Mouse (Mus musculus) kidney, embryonic 16.5 days (tissue): ENCODE measurements at regions not wholly inside any gene's neighbourhood (a gene's known extent, or its start where the extent isn't known, plus 50 kb on each side); places are given as distances from the start of the nearest gene placed in this dataset.
"Not testable (repeated sequence)": the region's sequence is repeated elsewhere in the genome, so short reads cannot be mapped to it uniquely, and the experiment has no call there.

Source experiments
- ATAC-seq: fragments of 200-750 bp; cut with Nextera tagmentation; 2 replicates; pipeline ENCODE4 v1.8.0; 2017; ENCODE audit warnings: moderate TSS enrichment; ENCODE audit not compliant: low FRiP score, low TSS enrichment
- H3K27ac ChIP-seq: fragments of 300-500 bp; sonication (generic); 2 replicates; pipeline ENCODE4 v1.5.1; 2014; ENCODE audit warnings: low read length
- H3K27me3 ChIP-seq: fragments of 300-500 bp; sonication (generic); 2 replicates; pipeline ENCODE4 v1.6.1; 2014; ENCODE audit warnings: low read length, control low read depth, mixed read lengths; ENCODE audit not compliant: insufficient read depth
- H3K36me3 ChIP-seq: fragments of 300-500 bp; sonication (generic); 2 replicates; pipeline ENCODE4 v1.6.1; 2014; ENCODE audit warnings: low read length, control low read depth, mixed read lengths; ENCODE audit not compliant: insufficient read depth
- H3K4me1 ChIP-seq: fragments of 300-500 bp; sonication (generic); 2 replicates; pipeline ENCODE4 v1.6.1; 2014; ENCODE audit warnings: low read length, control low read depth, mixed read lengths; ENCODE audit not compliant: insufficient read depth
- H3K4me2 ChIP-seq: fragments of 300-500 bp; sonication (generic); replicated peaks from 2 replicates; pipeline ENCODE4 v1.6.1; 2014; ENCODE audit warnings: low read depth, low read length
- H3K4me3 ChIP-seq: fragments of 300-500 bp; sonication (generic); 2 replicates; pipeline ENCODE4 v1.5.1; 2014; ENCODE audit warnings: mild to moderate bottlenecking, low read length
- H3K9ac ChIP-seq: fragments of 300-500 bp; sonication (generic); replicated peaks from 2 replicates; pipeline ENCODE4 v1.6.1; 2014; ENCODE audit warnings: low read length
- H3K9me3 ChIP-seq: fragments of 300-500 bp; sonication (generic); 2 replicates; pipeline ENCODE4 v1.6.1; 2016; ENCODE audit warnings: low read length, control low read depth
- WGBS: fragments of 180-500 bp; shearing (Covaris S2); extraction: QIAGEN DNeasy Blood & Tissue Kit; methylation state at CpG from one replicate; pipeline ENCODE4 v1.1.7; 2014; 5-methylcytosine and 5-hydroxymethylcytosine counted together

DNA sequence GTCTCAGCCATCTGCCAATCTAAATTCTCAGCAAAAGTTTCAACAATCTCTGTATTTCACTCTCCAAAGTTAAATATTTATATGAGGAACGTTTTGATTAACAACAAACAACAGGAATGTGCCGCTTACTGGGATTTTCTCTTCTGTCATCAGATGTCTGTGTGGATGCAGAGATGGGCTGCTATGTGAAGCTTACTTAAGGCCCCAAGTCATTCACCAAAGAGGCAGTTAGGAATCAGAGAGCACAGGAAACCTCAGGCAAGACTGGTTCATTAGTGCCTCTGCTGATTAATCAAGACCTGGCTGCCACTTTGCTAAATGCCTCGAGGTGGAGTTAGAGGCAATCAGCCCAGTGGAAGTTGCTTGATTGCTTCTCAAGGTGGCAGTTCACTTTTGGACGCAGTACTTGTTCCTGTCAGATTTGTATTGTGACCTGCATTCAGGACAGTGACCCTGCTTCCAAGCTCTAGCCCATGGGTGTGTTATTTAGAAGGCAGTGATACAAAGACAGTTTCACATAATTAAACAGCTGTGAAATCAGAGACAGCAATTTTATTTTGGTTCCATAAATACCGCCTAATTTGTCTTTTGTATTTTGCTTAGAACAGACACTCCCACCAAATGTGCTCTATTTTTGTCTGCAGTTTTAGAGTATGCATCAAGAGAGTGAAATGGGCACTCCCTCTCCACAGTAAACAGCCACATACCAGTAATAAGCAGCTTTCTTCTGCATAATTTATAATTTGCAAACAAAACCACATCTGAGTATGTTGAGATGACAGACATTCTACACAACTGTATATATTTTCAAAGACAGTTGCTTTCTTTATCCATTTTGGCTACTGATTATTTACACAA, 457.3 kb downstream of the Serpinb8 start:
- Histone ChIP-seq H3K9me3 (peaks cover 8% of the 10 kb centered on the region; the same call in 1 of the 2 replicates), H3K4me2 (no peak overlapping the region), H3K27me3 (no peaks in the 10 kb centered on the region), H3K27ac (no peak overlapping the region), H3K9ac (no peak overlapping the region), H3K36me3 (no peaks in the 10 kb centered on the region), H3K4me3 (no peak overlapping the region), H3K4me1 (no peaks in the 10 kb centered on the region)
- WGBS, result 45% methylated on average over 5 of the region's 5 CpGs
- ATAC-seq, result no peak

DNA sequence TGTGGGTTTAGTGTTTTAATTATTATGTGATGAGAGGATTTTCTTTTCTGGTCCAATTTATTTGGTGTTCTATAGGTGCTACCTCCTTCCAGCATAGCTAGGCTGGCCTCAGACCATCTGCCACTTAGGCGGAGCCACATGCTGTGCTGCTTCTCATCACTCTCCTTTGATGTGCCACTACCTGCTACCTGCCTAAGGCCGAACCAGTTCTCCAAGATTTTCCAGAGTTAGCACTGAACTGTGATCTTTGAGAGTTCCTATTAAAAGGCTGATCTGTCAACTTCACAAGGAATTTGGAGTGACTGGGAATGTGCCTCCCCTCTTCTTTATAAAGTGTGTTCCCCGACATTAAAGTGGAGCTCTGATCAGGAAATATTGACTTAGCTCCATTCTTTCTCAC, 504.8 kb downstream of the Serpinb8 start:
- Histone ChIP-seq H3K27ac (no peak overlapping the region), H3K9me3 (no peaks in the 10 kb centered on the region), H3K27me3 (no peaks in the 10 kb centered on the region), H3K4me1 (no peaks in the 10 kb centered on the region), H3K4me2 (no peak overlapping the region), H3K36me3 (no peaks in the 10 kb centered on the region), H3K9ac (no peak overlapping the region), H3K4me3 (no peak overlapping the region)
- ATAC-seq, result no peak
- WGBS, result 73% methylated on average over 3 of the region's 3 CpGs

DNA sequence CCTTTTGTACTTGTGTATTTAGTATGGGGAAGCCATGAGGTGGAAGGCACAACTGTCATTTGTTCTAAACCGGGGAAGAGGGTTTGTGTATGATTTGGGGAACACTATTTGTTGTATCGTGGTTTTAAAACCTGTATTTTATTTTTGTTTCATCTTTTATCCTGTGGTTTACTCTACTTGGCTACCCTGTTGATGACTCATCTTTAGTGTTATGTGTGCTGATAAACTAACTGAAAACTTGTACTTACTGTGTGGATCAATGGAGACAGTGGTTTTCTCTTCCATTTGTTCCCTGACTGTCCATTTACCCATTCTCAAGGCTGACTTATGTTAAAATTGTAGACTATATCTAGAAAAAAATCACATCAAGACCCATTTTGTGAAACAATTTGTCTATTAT, 512.8 kb downstream of the Serpinb8 start:
- no peak for ATAC-seq
- Histone ChIP-seq H3K27ac (no peak overlapping the region), H3K9me3 (no peaks in the 10 kb centered on the region), H3K36me3 (no peaks in the 10 kb centered on the region), H3K4me2 (no peak overlapping the region), H3K4me3 (no peak overlapping the region), H3K9ac (no peak overlapping the region), H3K27me3 (no peaks in the 10 kb centered on the region), H3K4me1 (no peaks in the 10 kb centered on the region)
- 88% methylated on average over 2 of the region's 2 CpGs for WGBS

DNA sequence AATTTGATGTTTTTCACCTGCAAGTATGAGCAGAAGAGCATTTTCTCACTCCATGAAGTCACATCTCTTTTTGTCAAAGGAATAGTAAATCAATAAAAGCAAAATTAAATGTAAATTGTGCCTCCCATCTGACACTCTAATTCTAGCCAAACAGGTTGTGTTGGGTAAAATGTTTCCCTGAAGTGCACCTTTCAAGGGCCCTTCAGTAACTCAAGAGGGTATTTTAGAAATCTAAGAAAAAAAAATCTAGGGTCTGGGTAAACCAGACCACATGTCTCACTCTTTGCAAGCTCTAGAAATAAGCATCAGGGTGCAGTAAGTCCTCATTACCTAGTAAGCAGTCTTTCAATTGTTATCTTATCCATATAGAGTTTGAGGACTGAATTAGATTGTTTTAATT, 521.2 kb downstream of the Serpinb8 start:
- no peaks in the 10 kb centered on the region for H3K36me3 ChIP-seq
- no peak overlapping the region for H3K27ac ChIP-seq
- no peaks in the 10 kb centered on the region for H3K9me3 ChIP-seq
- H3K4me3 ChIP-seq, result no peak overlapping the region
- H3K27me3 ChIP-seq, result no peaks in the 10 kb centered on the region
- ATAC-seq, result no peak
- H3K4me2 ChIP-seq, result no peak overlapping the region
- no peak overlapping the region for H3K9ac ChIP-seq
- H3K4me1 ChIP-seq, result no peaks in the 10 kb centered on the region

DNA sequence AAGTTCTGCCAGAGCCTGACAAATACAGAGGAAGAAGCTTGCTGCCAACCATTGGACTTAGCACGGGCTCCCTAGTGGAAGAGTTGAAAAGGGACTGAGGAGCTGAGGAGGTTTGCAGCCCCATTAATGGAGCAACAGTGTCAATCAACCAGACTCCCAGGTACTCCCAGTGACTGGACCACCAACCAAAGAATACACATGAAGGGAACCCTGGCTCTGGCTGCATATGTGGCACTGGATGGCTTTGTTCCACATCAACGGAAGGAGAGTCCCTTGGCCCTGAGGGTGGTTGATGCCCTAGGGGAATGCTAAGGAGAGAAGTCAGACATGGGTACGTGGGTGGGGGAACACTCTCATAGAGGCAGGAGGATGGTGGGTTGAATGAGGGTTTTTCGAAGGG, 537.6 kb downstream of the Serpinb8 start:
- 77% methylated on average over 4 of the region's 4 CpGs for WGBS
- Histone ChIP-seq H3K27ac (no peak overlapping the region), H3K27me3 (no peaks in the 10 kb centered on the region), H3K4me2 (no peak overlapping the region), H3K9me3 (no peaks in the 10 kb centered on the region), H3K9ac (no peak overlapping the region), H3K4me1 (no peaks in the 10 kb centered on the region), H3K36me3 (no peaks in the 10 kb centered on the region), H3K4me3 (no peak overlapping the region)
- ATAC-seq, result no peak

DNA sequence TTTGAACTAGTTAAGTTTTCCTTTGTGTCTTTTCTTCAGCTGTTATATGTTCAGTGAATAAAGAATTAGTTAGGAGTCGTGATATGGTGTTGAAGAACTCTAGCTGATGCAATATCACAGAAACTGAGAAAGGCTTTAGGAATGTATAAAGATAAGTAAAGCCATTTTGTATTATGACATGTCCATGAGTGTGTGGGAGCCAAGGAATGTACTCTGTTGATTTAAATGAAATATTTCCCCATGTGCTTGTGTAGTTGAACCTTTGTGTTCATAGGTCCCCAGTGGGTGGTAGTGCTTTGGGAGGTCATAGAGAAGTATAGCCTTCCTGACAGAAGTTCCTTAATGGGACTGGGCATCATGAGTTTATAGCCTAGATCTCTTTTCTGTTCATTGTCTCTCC, 542.2 kb downstream of the Serpinb8 start:
- Histone ChIP-seq H3K27ac (no peak overlapping the region), H3K4me2 (no peak overlapping the region), H3K9ac (no peak overlapping the region), H3K9me3 (no peaks in the 10 kb centered on the region; the same call in 1 of the 2 replicates), H3K27me3 (no peaks in the 10 kb centered on the region), H3K36me3 (no peaks in the 10 kb centered on the region), H3K4me3 (no peak overlapping the region), H3K4me1 (no peaks in the 10 kb centered on the region)
- ATAC-seq, result no peak
- 79% methylated on average over 1 of the region's 1 CpGs for WGBS

DNA sequence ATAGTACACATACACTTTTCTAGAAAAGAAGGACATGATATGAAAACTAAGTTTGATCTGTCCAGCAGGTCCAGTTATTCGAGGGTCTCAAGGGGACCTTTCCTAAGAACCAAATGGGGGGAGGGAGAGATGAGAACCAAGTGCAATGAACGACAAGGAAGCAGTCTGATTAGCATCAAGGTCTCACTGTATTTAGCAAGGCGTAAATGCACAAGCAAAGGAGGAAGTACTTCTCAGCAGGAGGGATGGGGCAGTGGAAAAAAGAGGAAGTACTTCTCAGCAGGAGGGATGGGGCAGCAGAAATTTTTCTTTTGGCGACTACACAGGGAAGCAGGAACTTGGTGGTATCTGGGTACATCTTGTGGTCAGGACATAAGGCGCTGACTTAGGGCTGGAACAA, 545.5 kb downstream of the Serpinb8 start:
- not testable (repeated sequence) for H3K9me3 ChIP-seq, H3K36me3 ChIP-seq, H3K4me3 ChIP-seq, H3K27me3 ChIP-seq, ATAC-seq, H3K9ac ChIP-seq, H3K4me2 ChIP-seq, H3K4me1 ChIP-seq, H3K27ac ChIP-seq
- 86% methylated on average over 5 of the region's 5 CpGs for WGBS

DNA sequence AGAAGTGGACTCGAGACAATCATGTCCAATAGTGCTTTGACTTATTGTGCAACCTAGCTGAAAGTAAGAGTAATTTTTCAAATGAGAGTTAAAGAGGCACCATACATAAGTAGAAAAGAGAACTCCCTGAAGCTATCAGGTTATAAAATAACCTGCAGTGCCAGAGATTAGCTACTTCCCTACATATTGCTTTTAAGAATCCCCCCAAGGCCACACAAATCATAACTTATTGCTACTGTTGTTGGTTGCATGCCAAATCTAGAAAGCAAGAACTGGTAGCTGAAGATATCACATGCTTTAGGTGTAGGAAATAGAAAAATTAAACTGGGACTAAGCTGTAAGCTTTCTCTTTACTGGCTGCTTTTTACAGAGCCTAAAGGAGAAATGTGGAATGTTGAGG, 554.3 kb downstream of the Serpinb8 start:
- Histone ChIP-seq H3K4me3 (no peak overlapping the region), H3K27ac (no peak overlapping the region), H3K36me3 (no peaks in the 10 kb centered on the region), H3K9me3 (no peaks in the 10 kb centered on the region), H3K9ac (no peak overlapping the region), H3K27me3 (no peaks in the 10 kb centered on the region), H3K4me2 (no peak overlapping the region), H3K4me1 (no peaks in the 10 kb centered on the region)
- no peak for ATAC-seq
- 79% methylated on average over 1 of the region's 1 CpGs for WGBS

DNA sequence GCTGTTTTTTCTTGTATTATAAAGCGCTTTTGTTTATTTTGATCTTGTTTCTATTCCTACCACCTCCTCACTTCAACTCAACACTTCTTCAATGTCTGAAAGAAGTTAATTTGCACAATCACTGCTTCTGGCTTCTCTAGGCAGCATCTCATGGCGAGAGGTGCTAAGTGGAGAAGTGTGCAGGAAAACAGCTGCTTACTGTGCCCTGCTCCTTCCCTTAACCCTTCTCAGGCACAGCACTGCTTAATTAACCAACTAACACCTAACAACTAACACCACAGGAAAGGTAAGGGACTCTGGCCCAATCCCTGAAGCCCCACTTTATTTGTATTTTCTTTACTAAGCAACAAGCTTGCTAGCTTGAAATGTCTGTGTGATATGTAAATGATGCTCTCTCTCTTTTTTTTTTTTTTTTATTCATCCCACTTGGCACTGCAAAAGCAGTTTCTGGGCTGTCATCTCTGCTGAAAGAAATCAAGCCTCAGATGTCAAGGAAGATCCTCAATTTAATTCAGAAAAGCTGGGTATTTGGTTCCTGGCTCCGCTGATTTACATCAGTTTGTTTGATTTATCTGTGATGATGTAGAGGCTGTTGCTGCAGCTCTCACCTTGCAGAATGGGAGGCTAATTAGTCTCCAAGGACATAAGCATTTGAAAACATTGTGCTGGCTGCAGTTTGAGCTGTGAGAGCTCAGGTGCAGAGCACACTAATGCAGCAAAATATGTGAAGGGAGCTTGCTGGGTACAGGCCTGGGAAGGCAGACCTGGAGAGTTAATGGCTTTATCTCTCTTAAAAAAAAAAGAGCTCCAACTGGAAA, 591.8 kb downstream of the Serpinb8 start:
- Histone ChIP-seq H3K4me2 (no peak overlapping the region), H3K9me3 (no peaks in the 10 kb centered on the region), H3K36me3 (no peaks in the 10 kb centered on the region), H3K27me3 (no peaks in the 10 kb centered on the region), H3K4me3 (no peak overlapping the region), H3K27ac (no peak overlapping the region), H3K4me1 (no peaks in the 10 kb centered on the region), H3K9ac (no peak overlapping the region)
- 50% methylated on average over 3 of the region's 3 CpGs for WGBS
- no peak for ATAC-seq

DNA sequence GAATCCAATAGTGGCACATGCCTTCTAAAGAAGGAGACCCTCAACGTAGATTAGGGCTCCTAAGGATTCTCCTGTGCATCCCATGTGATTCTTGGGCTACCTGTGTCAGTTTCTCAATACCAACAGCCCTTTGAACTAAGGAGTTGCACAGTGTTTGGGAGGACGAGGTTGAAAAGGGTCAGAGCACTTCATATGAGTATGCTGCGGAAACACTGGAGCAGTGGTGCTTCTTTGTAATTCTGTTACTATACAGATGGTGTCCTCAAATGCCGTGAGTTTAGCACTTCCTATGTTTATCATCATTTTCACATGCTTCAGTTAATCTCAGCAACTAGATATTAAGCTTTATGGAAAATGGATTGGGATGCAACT, 592.3 kb downstream of the Serpinb8 start:
- no peaks in the 10 kb centered on the region for H3K36me3 ChIP-seq
- no peak overlapping the region for H3K27ac ChIP-seq
- H3K9me3 ChIP-seq, result no peaks in the 10 kb centered on the region
- H3K4me1 ChIP-seq, result no peaks in the 10 kb centered on the region
- no peak overlapping the region for H3K4me3 ChIP-seq
- whole genome bisulfite sequencing, result 39% methylated on average over 4 of the region's 4 CpGs
- H3K27me3 ChIP-seq, result no peaks in the 10 kb centered on the region
- H3K4me2 ChIP-seq, result no peak overlapping the region
- no peak for ATAC-seq
- H3K9ac ChIP-seq, result no peak overlapping the region
